Mouse (Mus musculus): ENCODE measurements around the gene Ciao2a. TPM values are rescaled to one million over a fixed set of nuclear protein-coding genes. Genes with fewer than 3 reads are reported as not detected.

Ciao2a gene
- polyA plus RNA-seq (2017; shearing (Covaris generic)) = 151 TPM

GRCm38 (mm10) chr9:66126456-66127192, at the start of gene Ciao2a, which contains the start of gene Snx1:
Gene Ciao2a (plus strand): TSS chr9:66126611.
Gene Snx1 (minus strand): TSS chr9:66126587.

GRCm38 (mm10) chr9:66157958-66158830, 31.8 kb downstream of the Ciao2a start, which contains the start of gene Dapk2:
Gene Dapk2 (plus strand): TSS chr9:66158223.

Other genes with a start within 250 kb of the Ciao2a start
- gene Pclaf, start 236.4 kb upstream of the Ciao2a start, polyA plus RNA-seq (2017; shearing (Covaris generic)) = 16.5 TPM
- 48.2 TPM for gene Trip4, start 217.8 kb upstream of the Ciao2a start, polyA plus RNA-seq (2017; shearing (Covaris generic))
- gene Csnk1g1, start 217.7 kb upstream of the Ciao2a start, polyA plus RNA-seq (2017; shearing (Covaris generic)) = 47.1 TPM
- 368 TPM for gene Ppib, start 66.4 kb upstream of the Ciao2a start, polyA plus RNA-seq (2017; shearing (Covaris generic))
- 1.4 TPM for gene Snx22, start 56.9 kb upstream of the Ciao2a start, polyA plus RNA-seq (2017; shearing (Covaris generic))
- 164 TPM for gene Snx1, start within 50 bp of the Ciao2a start, polyA plus RNA-seq (2017; shearing (Covaris generic))
- 0.71 TPM for gene Dapk2, start 31.6 kb downstream of the Ciao2a start, polyA plus RNA-seq (2017; shearing (Covaris generic))
- gene Herc1, start 223.8 kb downstream of the Ciao2a start, polyA plus RNA-seq (2017; shearing (Covaris generic)) = 59.4 TPM

Data from inflammation-experienced regulatory T-cells, adult 16 weeks (primary cell).